Mouse (Mus musculus): ENCODE measurements around the gene Aspm. TPM values are rescaled to one million over a fixed set of nuclear protein-coding genes. Genes with fewer than 3 reads are reported as not detected.

Aspm gene
- total RNA-seq (2023; ENCODE audit: inconsistent age), result 4.2 to 6.2 TPM (median 5.1 TPM) in 4 replicates

DNA sequence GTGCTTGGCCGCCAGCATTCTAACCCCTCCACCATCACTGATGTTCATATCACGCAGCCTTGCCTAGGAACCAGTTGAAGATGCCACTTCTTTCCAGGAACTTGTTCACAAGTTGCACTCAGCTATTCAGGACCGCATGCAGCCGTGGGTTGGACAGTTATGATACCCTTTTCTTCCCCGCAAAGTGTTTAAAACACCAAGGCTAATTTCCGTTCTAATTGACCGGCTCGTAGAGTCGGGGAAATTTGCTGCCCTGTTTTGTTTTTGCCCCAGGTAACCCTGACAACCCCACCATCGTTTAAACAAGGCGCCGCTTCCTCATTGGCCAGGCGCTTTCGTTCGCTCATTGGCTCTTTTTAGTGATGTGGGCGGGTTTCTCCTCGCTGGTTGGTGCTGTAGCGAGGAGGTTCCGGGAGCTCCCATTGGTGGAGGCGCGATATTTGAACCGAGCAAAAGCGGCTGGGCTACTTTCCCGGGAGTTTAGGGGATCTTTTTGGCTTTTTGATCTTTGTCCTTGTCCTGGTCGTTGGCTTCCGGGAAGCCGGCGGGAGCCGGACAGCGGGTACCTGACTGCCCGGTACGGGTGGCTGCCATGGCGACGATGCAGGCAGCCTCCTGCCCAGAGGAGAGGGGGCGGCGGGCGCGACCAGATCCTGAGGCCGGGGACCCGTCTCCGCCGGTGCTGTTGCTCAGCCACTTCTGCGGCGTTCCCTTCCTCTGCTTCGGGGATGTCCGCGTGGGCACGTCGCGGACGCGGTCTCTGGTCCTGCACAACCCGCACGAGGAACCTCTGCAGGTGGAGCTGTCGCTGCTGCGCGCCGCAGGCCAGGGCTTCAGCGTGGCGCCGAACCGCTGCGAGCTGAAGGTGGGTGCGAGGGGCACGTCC lies at the start of gene Aspm:
Aspm (plus strand) TSS at position 433 of the 886 bp plus-strand sequence.

DNA sequence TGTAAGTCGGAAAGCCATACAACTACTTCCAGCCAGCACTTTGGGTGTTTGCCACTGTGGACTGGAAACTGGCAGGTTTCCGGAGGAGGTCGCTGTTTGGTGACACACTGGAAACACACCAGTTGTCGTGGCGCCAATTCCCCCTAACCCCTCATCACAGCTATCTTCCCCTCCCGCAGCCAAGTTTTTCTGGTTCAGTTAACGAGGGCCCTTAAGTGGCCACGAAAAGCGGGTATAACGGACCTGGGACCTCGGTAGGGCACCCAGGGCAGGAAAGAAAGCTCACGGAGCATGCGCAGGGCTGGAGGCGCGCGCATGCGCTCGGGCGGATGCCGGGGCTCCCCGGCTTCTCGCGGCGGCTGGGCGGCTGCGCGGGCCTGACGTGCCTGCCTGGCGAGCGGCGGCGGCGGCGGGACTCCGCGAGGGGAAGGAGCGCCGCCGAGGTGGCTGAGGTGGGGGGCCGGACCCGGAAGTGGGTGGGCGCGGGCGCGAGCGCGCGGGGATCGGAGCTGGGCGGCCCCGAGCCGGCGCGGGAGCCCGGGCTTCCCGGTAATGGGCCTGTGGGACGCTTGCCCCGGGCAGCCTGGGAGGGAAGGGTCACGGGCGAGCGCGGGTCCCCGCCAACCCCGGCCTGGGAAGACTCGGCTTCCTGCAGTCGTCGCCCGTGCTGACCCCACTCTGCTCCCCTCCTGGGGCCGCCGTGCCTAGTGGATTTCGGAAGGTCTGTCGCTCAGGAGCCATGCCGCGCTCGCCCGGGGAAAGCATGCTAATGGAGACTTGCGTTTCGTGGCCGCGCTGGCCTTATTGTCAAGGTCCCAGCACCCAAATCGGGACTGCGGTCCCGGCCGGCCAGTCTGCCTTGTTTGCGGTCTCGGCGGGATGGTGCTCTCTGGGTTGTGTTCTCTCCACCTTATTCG lies 32.4 kb upstream of the Aspm start, which contains the start of gene Zbtb41:
Zbtb41 (plus strand) TSS at position 414 of the 917 bp plus-strand sequence.

DNA sequence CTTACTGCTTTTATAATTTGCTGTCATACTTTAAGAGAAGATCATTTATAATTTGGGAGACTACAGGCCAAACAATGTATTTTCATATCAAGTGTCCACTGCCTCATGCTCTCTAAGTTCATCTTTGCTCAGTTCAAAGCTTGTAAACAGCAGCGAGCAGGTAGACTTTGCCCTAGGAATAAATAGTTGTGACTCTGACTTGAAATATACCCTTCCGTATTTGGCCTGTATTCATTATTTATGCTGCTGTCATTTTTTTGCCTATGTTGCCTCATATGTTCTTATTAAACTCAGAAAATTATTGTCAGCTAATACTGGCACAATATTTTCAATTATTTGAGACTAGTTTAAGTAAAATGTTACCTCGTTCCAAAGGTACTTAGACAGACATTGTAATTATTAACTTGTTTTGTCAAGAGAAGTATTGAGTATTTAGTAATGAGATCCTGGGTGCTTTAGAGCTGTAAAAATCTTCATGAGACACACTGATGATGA lies 46.7 kb downstream of the Aspm start, which contains the start of gene F13b:
F13b (plus strand) TSS at position 445 of the 495 bp plus-strand sequence.

Other genes starting within 250 kb of the Aspm start
- gene Crb1, start 77.7 kb upstream of the Aspm start, total RNA-seq (2023; ENCODE audit: inconsistent age), result not detected in 4 replicates
- 27.2 to 30.9 TPM (median 28.6 TPM) in 4 replicates for gene Zbtb41, start 32.5 kb upstream of the Aspm start, total RNA-seq (2023; ENCODE audit: inconsistent age)
- not detected in 4 replicates for gene F13b, start 46.9 kb downstream of the Aspm start, total RNA-seq (2023; ENCODE audit: inconsistent age)
- gene Cfhr1, start 105.5 kb downstream of the Aspm start, total RNA-seq (2023; ENCODE audit: inconsistent age), result not detected in 4 replicates